Mouse (Mus musculus) heart, adult 2 months (tissue): ENCODE results near the gene Anxa4. TPM values are rescaled to one million over a fixed set of nuclear protein-coding genes. Genes with fewer than 3 reads are reported as not detected.

Experiments used
- DNase-seq, 2 experiments: peaks; one replicate each; pipeline ENCODE4 v3.0.0; 2021
- H3K27ac ChIP-seq: fragments of 200-600 bp; 2 replicates; pipeline ENCODE4 v1.8.1; 2022
- H3K27me3 ChIP-seq: fragments of 200-500 bp; 2 replicates; pipeline ENCODE4 v1.6.1; 2012; ENCODE audit warnings: mild to moderate bottlenecking, low read length, inconsistent platforms, mixed read lengths; ENCODE audit not compliant: control insufficient read depth, insufficient read depth
- H3K36me3 ChIP-seq: fragments of 200-500 bp; 2 replicates; pipeline ENCODE4 v1.6.1; 2012; ENCODE audit warnings: low read length, inconsistent platforms; ENCODE audit not compliant: control insufficient read depth, insufficient read depth
- H3K4me1 ChIP-seq: fragments of 200-500 bp; 2 replicates; pipeline ENCODE4 v1.6.1; 2011; ENCODE audit warnings: low read length; ENCODE audit not compliant: control insufficient read depth, insufficient read depth
- H3K4me3 ChIP-seq: fragments of 200-600 bp; 2 replicates; pipeline ENCODE4 v1.8.1; 2022
- H3K79me2 ChIP-seq: fragments of 200-500 bp; replicated peaks from 2 replicates; pipeline ENCODE4 v1.6.1; 2012; ENCODE audit warnings: mild to moderate bottlenecking, inconsistent platforms, low read length, moderate library complexity, mixed read lengths; ENCODE audit not compliant: control insufficient read depth, insufficient read depth
- H3K9ac ChIP-seq: fragments of 200-500 bp; 2 replicates; pipeline ENCODE4 v1.6.1; 2012; ENCODE audit warnings: low read depth, mild to moderate bottlenecking, control low read depth, inconsistent platforms, low read length, mixed read lengths
- CTCF ChIP-seq: fragments of 200-600 bp; IDR thresholded peaks from 2 replicates; pipeline ENCODE4 v1.8.1; 2022; ENCODE audit warnings: antibody characterized with exemption, mild to moderate bottlenecking, moderate library complexity
- EP300 ChIP-seq: fragments of 200-500 bp; IDR thresholded peaks from 2 replicates; pipeline ENCODE4 v1.6.1; 2011; ENCODE audit warnings: low read depth, low read length, control low read depth; ENCODE audit not compliant: insufficient read depth
- POLR2A ChIP-seq: fragments of 200-500 bp; IDR thresholded peaks from 2 replicates; pipeline ENCODE4 v1.6.1; 2011; ENCODE audit warnings: mild to moderate bottlenecking, low read depth, low read length, control low read depth; ENCODE audit not compliant: insufficient read depth
- WGBS: fragments of 180-500 bp; shearing (Covaris S2); methylation state at CpG from one replicate; pipeline ENCODE4 v1.1.7; 2018; 5-methylcytosine and 5-hydroxymethylcytosine counted together
- intact Hi-C: fragments of 180-260 bp; cut with DNase I; formaldehyde crosslinking; loops from one replicate; pipeline ENCODE4 v1.15.1; 2025
- polyA plus RNA-seq: library from polyadenylated mRNA; depleted of rRNA; stranded (reverse); fragments of >200 nt; gene quantifications from 2 replicates; pipeline ENCODE4 v1.2.3, GENCODE M21; 2012; rRNA removed
- total RNA-seq, 2 experiments: library from RNA; stranded (reverse); gene quantifications; 2 replicates each; pipeline ENCODE4 v1.2.3; 2021

Gene Anxa4
- total and polyA plus RNA-seq, 3 experiments: 18.1 to 33.3 (median 33.1) TPM

DNA sequence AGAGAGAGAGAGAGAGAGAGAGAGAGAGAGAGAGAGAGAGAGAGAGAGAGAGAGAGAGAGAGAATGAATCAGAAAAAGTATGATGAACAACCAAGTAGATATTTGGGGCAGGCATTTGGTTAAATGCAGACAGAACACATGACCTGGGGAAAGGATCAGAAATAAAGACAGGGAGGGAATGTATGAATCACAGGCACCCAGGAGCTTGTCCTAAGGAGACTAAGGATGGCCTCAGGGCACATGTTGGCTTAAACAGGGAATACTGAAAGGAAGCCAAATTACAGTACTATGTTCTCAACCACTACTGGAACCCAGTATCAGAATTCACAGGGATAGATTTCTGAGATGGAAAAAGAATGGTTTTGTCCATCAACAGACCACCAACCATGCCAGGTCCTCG, 106.4 kb downstream of the Anxa4 start:
- H3K4me1 ChIP-seq: peaks cover 1% of the 10 kb centered on the region; the same call in 1 of the 2 replicates
- H3K79me2 ChIP-seq: peaks cover 2% of the 10 kb centered on the region
- H3K27me3 ChIP-seq: no peaks in the 10 kb centered on the region
- 63% methylated on average over 1 of the region's 1 CpGs for WGBS
- intact Hi-C loops: loop anchor here (10.0 kb wide), 1 partner anchor 722 kb away; the partner anchor contains the start of gene Dusp11
- no peak overlapping the region for H3K4me3 ChIP-seq
- H3K9ac ChIP-seq: no peak overlapping the region
- H3K36me3 ChIP-seq: no peaks in the 10 kb centered on the region; the same call in 1 of the 2 replicates
- TF ChIP-seq EP300: no peak
- TF ChIP-seq POLR2A: no peak
- TF ChIP-seq CTCF: no peak
- DNase-seq: no peak
- no peak overlapping the region for H3K27ac ChIP-seq

Other genes with a start within 250 kb of the Anxa4 start
- gene Asprv1, start 165.4 kb downstream of the Anxa4 start, total RNA-seq: under 1 TPM in 1 of 2 experiments, not detected in 1; 0.31 TPM
- 0.09 and 0.21 TPM in 2 replicates for gene Asprv1, start 165.4 kb downstream of the Anxa4 start, polyA plus RNA-seq
- gene Mxd1, start 124.4 kb downstream of the Anxa4 start, total RNA-seq: 1 to 10 TPM; 6.0 to 6.7 TPM
- 4.4 and 6.9 TPM in 2 replicates for gene Mxd1, start 124.4 kb downstream of the Anxa4 start, polyA plus RNA-seq
- 10 to 100 TPM; 46.6 to 51.7 TPM for gene Snrnp27, start 109.1 kb downstream of the Anxa4 start, total RNA-seq
- 13.7 and 16.8 TPM in 2 replicates for gene Snrnp27, start 109.1 kb downstream of the Anxa4 start, polyA plus RNA-seq
- gene Gmcl1, start 60.2 kb downstream of the Anxa4 start, total RNA-seq: 1 to 10 TPM; 4.3 to 5.0 TPM
- 2.7 and 3.7 TPM in 2 replicates for gene Gmcl1, start 60.2 kb downstream of the Anxa4 start, polyA plus RNA-seq
- 10 to 100 TPM; 81.6 to 85.5 TPM for gene Aak1, start 55.9 kb upstream of the Anxa4 start, total RNA-seq
- 20.5 and 31.2 TPM in 2 replicates for gene Aak1, start 55.9 kb upstream of the Anxa4 start, polyA plus RNA-seq
- 10 to 100 TPM; 67.6 to 72.3 TPM for gene Nfu1, start 215.7 kb upstream of the Anxa4 start, total RNA-seq
- 200 and 213 TPM in 2 replicates for gene Nfu1, start 215.7 kb upstream of the Anxa4 start, polyA plus RNA-seq
- 10 to 100 TPM; 16.1 to 17.5 TPM for gene Gfpt1, start 249.3 kb upstream of the Anxa4 start, total RNA-seq
- gene Gfpt1, start 249.3 kb upstream of the Anxa4 start, polyA plus RNA-seq: 6.1 and 13.0 TPM in 2 replicates